In genomic region chr13:37866296-37866695, GRCm38 (mm10) we compare ENCODE assay signal across 11 mouse cellular contexts.
DNase-seq lines count a peak whose midpoint lies in the region; ATAC-seq and TF ChIP-seq lines count a peak whose summit lies in the region.
"Had no signal": no experiment of that assay in that cellular context is flagged by ENCODE, and none has a peak within 500 bp of the region (broad histone marks: within the 10 kb centered on the region; RNA-seq: fewer than 3 reads in every experiment).

No protein-coding gene starts in this region.

- in situ Hi-C loops in CH12.LX (cut with MboI; ENCODE audit: low pct_ligation_motif_present, low pct_unique_long_range_greater_than_20kb, low sequenced_read_pairs) = no loop called here

- H3K4me2 ChIP-seq in kidney, embryonic 16.5 days (replicated peaks; ENCODE audit: low read depth, low read length) = no peak overlapping the region
- H3K4me2 ChIP-seq in CH12.LX (ENCODE audit: insufficient read depth, low read depth, poor library complexity, severe bottlenecking) = 0 out of 2 replicates have a peak overlapping the region, but pooled peaks have one; percentile 2
- no peak overlapping the region for H3K4me2 ChIP-seq in liver, embryonic 16.5 days (ENCODE audit: low read depth, low read length)
- no peak overlapping the region for H3K4me2 ChIP-seq in hindbrain, postnatal 0 days (ENCODE audit: low read depth, low read length)
- H3K4me2 ChIP-seq: hindbrain, embryonic 13.5 days had no signal

- dilution Hi-C loops in CH12.LX (cut with MboI; ENCODE audit: extremely low pct_ligation_motif_present, extremely low pct_unique_long_range_greater_than_20kb, low sequenced_read_pairs) = no loop called here

- peak overlapping the region; percentile 38 for H3K4me3 ChIP-seq in gastrocnemius, adult 2 months
- no peak overlapping the region for H3K4me3 ChIP-seq in kidney, embryonic 16.5 days (ENCODE audit: low read length)
- no peak overlapping the region for H3K4me3 ChIP-seq in CH12.LX (replicated peaks in 1 of 3; ENCODE audit: low read depth in 2 of 3, low read length in 2 of 3, poor library complexity in 1 of 3)
- H3K4me3 ChIP-seq in liver, embryonic 16.5 days (ENCODE audit: low read depth, low read length) = no peak overlapping the region
- H3K4me3 ChIP-seq in hindbrain, postnatal 0 days (ENCODE audit: low read length) = no peak overlapping the region
- H3K4me3 ChIP-seq: hindbrain, embryonic 13.5 days had no signal

- intact Hi-C loops in gastrocnemius, adult 2 months (cut with DNase I) = no loop called here

- TF ChIP-seq CTCF in gastrocnemius, adult 2 months (IDR thresholded peaks at IDR 0.05) = no peak
- TF ChIP-seq CTCF in CH12.LX (conservative IDR thresholded peaks at IDR 0.05 in 1 of 2, IDR thresholded peaks at IDR 0.05 in 1 of 2; ENCODE audit: low read depth in 2 of 2, low read length in 2 of 2) = no peak
- no peak for TF ChIP-seq CTCF in hindbrain, postnatal 0 days (IDR thresholded peaks at IDR 0.05; ENCODE audit: low read depth)

- no peak for TF ChIP-seq EP300 in CH12.LX (IDR thresholded peaks at IDR 0.05; ENCODE audit: low read length)

- no peak for ATAC-seq in kidney, embryonic 16.5 days (ENCODE audit: low FRiP score, low TSS enrichment)
- no peak for ATAC-seq in liver, embryonic 16.5 days (ENCODE audit: low read depth)
- ATAC-seq in hindbrain, postnatal 0 days = no peak

- H3K79me2 ChIP-seq in CH12.LX (replicated peaks; ENCODE audit: control insufficient read depth, extremely low read depth, insufficient read depth, poor library complexity, severe bottlenecking) = peaks cover 38% of the 10 kb centered on the region

- no peak overlapping the region for H3K9ac ChIP-seq in kidney, embryonic 16.5 days (replicated peaks; ENCODE audit: low read length)
- H3K9ac ChIP-seq in CH12.LX (ENCODE audit: insufficient read depth, low read depth) = no peak overlapping the region
- no peak overlapping the region for H3K9ac ChIP-seq in liver, embryonic 16.5 days (ENCODE audit: low read depth, low read length)
- no peak overlapping the region for H3K9ac ChIP-seq in hindbrain, postnatal 0 days (replicated peaks; ENCODE audit: low read length)
- H3K9ac ChIP-seq: hindbrain, embryonic 13.5 days had no signal

- no peaks in the 10 kb centered on the region for H3K9me3 ChIP-seq in kidney, embryonic 16.5 days (ENCODE audit: low read length)
- peaks cover 2% of the 10 kb centered on the region for H3K9me3 ChIP-seq in CH12.LX (replicated peaks; ENCODE audit: low read length)
- H3K9me3 ChIP-seq in liver, embryonic 16.5 days (replicated peaks; ENCODE audit: control insufficient read depth, low read length) = no peaks in the 10 kb centered on the region
- H3K9me3 ChIP-seq in hindbrain, postnatal 0 days (ENCODE audit: low read length) = no peaks in the 10 kb centered on the region
- H3K9me3 ChIP-seq: hindbrain, embryonic 13.5 days had no signal

- peaks cover 67% of the 10 kb centered on the region for H3K4me1 ChIP-seq in kidney, embryonic 16.5 days (ENCODE audit: insufficient read depth, low read length)
- H3K4me1 ChIP-seq in CH12.LX (ENCODE audit: control insufficient read depth in 1 of 2, insufficient read depth in 2 of 2) = peaks cover 31 to 87% of the 10 kb centered on the region in 2 experiments
- peaks cover 81% of the 10 kb centered on the region for H3K4me1 ChIP-seq in liver, embryonic 16.5 days (ENCODE audit: control insufficient read depth, low read depth, low read length)
- peaks cover 14% of the 10 kb centered on the region; the same call in 1 of the 2 replicates for H3K4me1 ChIP-seq in hindbrain, postnatal 0 days (ENCODE audit: insufficient read depth, low read length)

- H3K27me3 ChIP-seq in kidney, embryonic 16.5 days (ENCODE audit: insufficient read depth, low read length) = no peaks in the 10 kb centered on the region
- H3K27me3 ChIP-seq in CH12.LX (replicated peaks) = no peaks in the 10 kb centered on the region
- no peaks in the 10 kb centered on the region for H3K27me3 ChIP-seq in liver, embryonic 16.5 days (ENCODE audit: control insufficient read depth, insufficient read depth, low read depth, low read length)
- no peaks in the 10 kb centered on the region for H3K27me3 ChIP-seq in hindbrain, postnatal 0 days (ENCODE audit: insufficient read depth, low read length)
- H3K27me3 ChIP-seq: hindbrain, embryonic 13.5 days had no signal

- peak overlapping the region; percentile 83 for H3K27ac ChIP-seq in gastrocnemius, adult 2 months
- H3K27ac ChIP-seq in kidney, embryonic 16.5 days (ENCODE audit: low read length) = peak overlapping the region; percentile 1; the same call in 1 of the 2 replicates
- H3K27ac ChIP-seq in CH12.LX (ENCODE audit: insufficient read depth, low read depth) = no peak overlapping the region
- peak overlapping the region; percentile 16; the same call in 1 of the 2 replicates for H3K27ac ChIP-seq in liver, embryonic 16.5 days (ENCODE audit: low read length)
- no peak overlapping the region for H3K27ac ChIP-seq in hindbrain, postnatal 0 days

- no peaks in the 10 kb centered on the region for H3K36me3 ChIP-seq in kidney, embryonic 16.5 days (ENCODE audit: insufficient read depth, low read length)
- peaks cover 4 to 13% of the 10 kb centered on the region in 2 experiments for H3K36me3 ChIP-seq in CH12.LX (replicated peaks in 1 of 2; ENCODE audit: control insufficient read depth in 1 of 2, insufficient read depth in 1 of 2, low read length in 1 of 2)
- H3K36me3 ChIP-seq in liver, embryonic 16.5 days (ENCODE audit: control insufficient read depth, insufficient read depth) = no peaks in the 10 kb centered on the region
- H3K36me3 ChIP-seq in hindbrain, postnatal 0 days (ENCODE audit: insufficient read depth, low read length) = no peaks in the 10 kb centered on the region
- H3K36me3 ChIP-seq: hindbrain, embryonic 13.5 days had no signal

- 38% methylated on average over 5 of the region's 5 CpGs for WGBS in kidney, embryonic 16.5 days
- WGBS in liver, embryonic 16.5 days (ENCODE audit: insufficient replicate concordance) = 35% methylated on average over 5 of the region's 5 CpGs
- WGBS in hindbrain, postnatal 0 days = 76% methylated on average over 5 of the region's 5 CpGs

- TF ChIP-seq RAD21 in CH12.LX (IDR thresholded peaks at IDR 0.05; ENCODE audit: low read depth, low read length) = no peak

- no peak for TF ChIP-seq POLR2A in CH12.LX (IDR thresholded peaks at IDR 0.05; ENCODE audit: low read depth, low read length)

- DNase-seq in gastrocnemius, adult 2 months = peak; percentile 49
- DNase-seq in gastrocnemius, postnatal 25 days = no peak
- DNase-seq in kidney, adult 9 months = no peak
- no peak for DNase-seq in CH12.LX (ENCODE audit: extremely low read depth)
- no peak for DNase-seq in hindbrain, postnatal 0 days (ENCODE audit: low spot score)
- no peak for DNase-seq in right cerebral cortex, postnatal 25 days
- DNase-seq: B cell, adult 2 months; cerebellum, postnatal 25 days had no signal

TF ChIP-seq in CH12.LX, 34 proteins besides CTCF, POLR2A, EP300 and RAD21:
- TF ChIP-seq NRF1 (IDR thresholded peaks at IDR 0.05; ENCODE audit: low read depth, low read length) (no peak), IRF4 (IDR thresholded peaks at IDR 0.05; ENCODE audit: low read depth, low read length) (no peak), TBP (conservative IDR thresholded peaks at IDR 0.05; ENCODE audit: low read depth, low read length) (no peak)
TF ChIP-seq in CH12.LX: peak in this region for 0.

Comparison
In these comparisons a context has a peak if more than half of its experiments do, and no peak if none do; other contexts are left out.
1. H3K27ac ChIP-seq: peak in gastrocnemius, adult 2 months (single experiment), kidney, embryonic 16.5 days (single experiment) and liver, embryonic 16.5 days (single experiment); none in CH12.LX (single experiment) and hindbrain, postnatal 0 days (single experiment).